Mouse (Mus musculus) forebrain, embryonic 15.5 days (tissue): ENCODE measurements around the gene Pcyt1b. TPM values are rescaled to one million over a fixed set of nuclear protein-coding genes. Genes with fewer than 3 reads are reported as not detected.

Source experiments
- ATAC-seq: fragments of 200-750 bp; cut with Nextera tagmentation; replicated peaks from 2 replicates; pipeline ENCODE4 v1.8.0; 2017; ENCODE audit warnings: mild to moderate bottlenecking, moderate TSS enrichment, moderate library complexity
- H3K27ac ChIP-seq: fragments of 300-500 bp; sonication (generic); replicated peaks from 2 replicates; pipeline ENCODE4 v1.5.1; 2015; ENCODE audit warnings: mild to moderate bottlenecking, inconsistent platforms
- H3K27me3 ChIP-seq: fragments of 300-500 bp; sonication (generic); 2 replicates; pipeline ENCODE4 v1.6.1; 2015; ENCODE audit warnings: inconsistent platforms
- H3K36me3 ChIP-seq: fragments of 300-500 bp; sonication (generic); 2 replicates; pipeline ENCODE4 v1.6.1; 2015; ENCODE audit warnings: mild to moderate bottlenecking, inconsistent platforms
- H3K4me1 ChIP-seq: fragments of 300-500 bp; sonication (generic); 2 replicates; pipeline ENCODE4 v1.6.1; 2015; ENCODE audit warnings: inconsistent platforms
- H3K4me2 ChIP-seq: fragments of 300-500 bp; sonication (generic); replicated peaks from 2 replicates; pipeline ENCODE4 v1.6.1; 2015; ENCODE audit warnings: mild to moderate bottlenecking, inconsistent platforms
- H3K4me3 ChIP-seq: fragments of 300-500 bp; sonication (generic); 2 replicates; pipeline ENCODE4 v1.5.1; 2015; ENCODE audit warnings: mild to moderate bottlenecking, inconsistent platforms
- H3K9ac ChIP-seq: fragments of 300-500 bp; sonication (generic); replicated peaks from 2 replicates; pipeline ENCODE4 v1.6.1; 2015; ENCODE audit warnings: mild to moderate bottlenecking, inconsistent platforms
- H3K9me3 ChIP-seq: fragments of 300-500 bp; sonication (generic); 2 replicates; pipeline ENCODE4 v1.6.1; 2016; ENCODE audit warnings: inconsistent platforms
- WGBS: fragments of 180-500 bp; shearing (Covaris S2); methylation state at CpG from one replicate; pipeline ENCODE4 v1.1.7; 2015; ENCODE audit warnings: mixed read lengths; 5-methylcytosine and 5-hydroxymethylcytosine counted together
- polyA plus RNA-seq: library from polyadenylated mRNA; unstranded; fragments of >200 nt; fragmentation: Nextera tagmentation; extraction: Ambion mirVana; gene quantifications from 2 replicates; pipeline ENCODE4 v1.2.1, GENCODE M21; 2015

Pcyt1b gene
- polyA plus RNA-seq, 1 experiment from 2014 or later, result 25.8 TPM

DNA sequence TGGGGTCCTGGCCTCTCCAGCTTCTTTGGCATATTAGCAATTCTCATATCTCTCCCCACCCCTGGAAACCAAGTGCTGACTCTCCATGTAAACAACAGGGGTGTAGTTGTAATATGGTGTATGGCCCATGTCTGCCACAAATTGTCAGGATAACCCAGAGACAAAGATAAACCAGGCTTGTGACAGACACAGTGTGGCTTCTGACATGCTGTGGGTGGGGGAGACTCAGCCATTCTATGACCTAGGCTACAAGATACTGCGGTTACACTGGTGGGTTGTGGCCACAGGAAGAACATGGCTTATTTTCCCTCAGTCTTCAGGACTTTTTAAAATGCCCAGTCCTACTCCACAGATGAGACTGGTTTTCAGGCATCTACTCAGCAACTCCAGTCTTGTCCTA is 94.5 kb downstream of the Pcyt1b start:
- 88% methylated on average over 1 of the region's 1 CpGs for WGBS
- H3K9me3 ChIP-seq, result no peaks in the 10 kb centered on the region

GRCm38 (mm10) chrX:93750566-93750965 is 95.9 kb downstream of the Pcyt1b start:
- Histone ChIP-seq H3K27me3 (no peaks in the 10 kb centered on the region), H3K4me3 (no peak overlapping the region)
- WGBS, result 95% methylated on average over 6 of the region's 6 CpGs

More for the DNA sequence above, 94.5 kb downstream of the Pcyt1b start:
- Histone ChIP-seq H3K4me1 (no peaks in the 10 kb centered on the region), H3K9ac (no peak overlapping the region), H3K27me3 (no peaks in the 10 kb centered on the region), H3K27ac (no peak overlapping the region), H3K36me3 (no peaks in the 10 kb centered on the region), H3K4me3 (no peak overlapping the region), H3K4me2 (no peak overlapping the region)
- ATAC-seq, result no peak

DNA sequence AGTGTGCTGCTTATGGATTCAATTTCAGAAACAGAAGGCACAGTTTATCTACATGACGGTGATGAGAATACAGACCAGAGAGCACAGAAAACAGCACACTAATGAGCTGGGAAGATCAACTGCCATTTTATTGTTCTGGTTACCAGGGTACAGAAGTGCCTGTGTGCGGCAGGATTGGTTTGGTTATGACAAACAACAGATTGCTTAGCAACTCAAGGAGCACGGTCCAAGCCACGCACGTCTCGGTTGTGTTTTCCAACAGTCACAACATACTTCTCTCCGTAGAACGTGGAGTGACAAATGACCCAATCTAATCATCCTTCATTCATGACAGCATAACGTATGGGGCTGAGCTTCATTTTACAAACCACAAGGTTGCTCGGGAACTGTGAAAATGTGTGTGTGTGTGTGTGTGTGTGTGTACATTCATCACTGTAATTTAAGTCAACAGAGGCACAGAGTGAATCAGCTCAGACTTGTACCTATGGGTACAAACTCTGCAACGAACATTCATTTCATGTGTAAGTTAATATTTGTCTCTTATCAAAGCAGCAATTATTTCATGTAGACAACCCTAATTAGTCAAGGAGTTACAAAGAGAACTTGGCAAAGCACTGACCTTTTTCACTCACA is 100.7 kb downstream of the Pcyt1b start:
- peak; percentile 70 for ATAC-seq

More at GRCm38 (mm10) chrX:93750566-93750965, 95.9 kb downstream of the Pcyt1b start:
- Histone ChIP-seq H3K9ac (no peak overlapping the region), H3K4me2 (no peak overlapping the region), H3K27ac (no peak overlapping the region), H3K36me3 (no peaks in the 10 kb centered on the region), H3K9me3 (no peaks in the 10 kb centered on the region), H3K4me1 (0 out of 2 replicates have a peak, but pooled peaks cover 4% of the 10 kb centered on the region)
- no peak for ATAC-seq

GRCm38 (mm10) chrX:93756867-93757455 is 102.3 kb downstream of the Pcyt1b start:
- Histone ChIP-seq H3K36me3 (no peaks in the 10 kb centered on the region), H3K27me3 (no peaks in the 10 kb centered on the region), H3K9me3 (no peaks in the 10 kb centered on the region), H3K4me1 (peaks cover 11% of the 10 kb centered on the region; the same call in 1 of the 2 replicates), H3K4me3 (no peak overlapping the region), H3K4me2 (no peak overlapping the region), H3K9ac (no peak overlapping the region), H3K27ac (no peak overlapping the region)
- WGBS, result 39% methylated on average over 7 of the region's 7 CpGs
- peak; percentile 72 for ATAC-seq

More for the DNA sequence above, 100.7 kb downstream of the Pcyt1b start:
- Histone ChIP-seq H3K9me3 (no peaks in the 10 kb centered on the region), H3K4me2 (no peak overlapping the region), H3K27ac (no peak overlapping the region), H3K9ac (no peak overlapping the region), H3K4me1 (peaks cover 11% of the 10 kb centered on the region; the same call in 1 of the 2 replicates), H3K4me3 (no peak overlapping the region), H3K27me3 (no peaks in the 10 kb centered on the region), H3K36me3 (no peaks in the 10 kb centered on the region)
- WGBS, result 49% methylated on average over 11 of the region's 11 CpGs

DNA sequence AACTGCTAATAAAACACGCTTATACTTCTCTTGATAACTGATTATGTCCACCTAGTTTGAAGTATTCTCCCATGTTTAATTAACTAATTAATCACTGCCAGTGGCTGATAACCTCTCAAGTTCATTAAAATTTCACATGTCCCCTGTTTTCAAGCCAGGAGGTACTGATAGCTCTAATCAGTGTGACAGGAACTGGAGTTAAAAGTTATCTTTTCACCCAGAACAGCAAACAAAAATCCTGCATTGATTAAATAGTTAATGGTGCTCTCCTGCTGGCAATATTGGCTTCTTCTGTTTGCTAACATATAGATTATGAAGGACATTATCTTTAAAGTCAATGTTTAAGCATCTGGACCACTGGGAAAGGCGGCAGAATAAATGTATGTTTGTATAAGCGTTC is 106.1 kb downstream of the Pcyt1b start:
- Histone ChIP-seq H3K9ac (no peak overlapping the region), H3K36me3 (no peaks in the 10 kb centered on the region), H3K27ac (no peak overlapping the region), H3K4me3 (no peak overlapping the region), H3K4me1 (peaks cover 7% of the 10 kb centered on the region; the same call in 1 of the 2 replicates), H3K4me2 (no peak overlapping the region), H3K27me3 (no peaks in the 10 kb centered on the region), H3K9me3 (no peaks in the 10 kb centered on the region)
- WGBS, result 88% methylated on average over 3 of the region's 3 CpGs
- no peak for ATAC-seq

DNA sequence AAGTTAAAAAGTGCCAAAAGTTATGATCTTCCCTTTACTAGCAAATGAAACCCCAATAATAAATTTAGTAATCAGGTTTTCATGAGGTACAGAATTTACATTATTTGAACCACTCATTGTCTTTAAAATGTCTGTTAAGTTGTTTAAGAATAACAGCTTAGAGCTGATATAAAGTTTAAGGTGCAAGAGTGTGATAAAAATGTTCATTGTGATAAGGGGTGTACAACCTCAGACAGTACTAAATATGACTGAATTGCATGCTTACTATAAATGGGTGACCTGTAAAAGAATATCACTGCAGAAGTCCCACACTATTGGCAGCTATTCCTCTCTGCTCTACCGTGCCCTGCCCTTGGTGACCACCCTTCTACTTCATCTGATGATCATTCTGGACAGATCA is 134.9 kb downstream of the Pcyt1b start:
- Histone ChIP-seq H3K4me1 (no peaks in the 10 kb centered on the region), H3K9ac (no peak overlapping the region), H3K4me3 (no peak overlapping the region), H3K27ac (no peak overlapping the region), H3K4me2 (no peak overlapping the region), H3K27me3 (no peaks in the 10 kb centered on the region), H3K36me3 (no peaks in the 10 kb centered on the region), H3K9me3 (no peaks in the 10 kb centered on the region)
- no peak for ATAC-seq
- WGBS, result 81% methylated on average over 1 of the region's 1 CpGs

GRCm38 (mm10) chrX:93793168-93793567 is 138.5 kb downstream of the Pcyt1b start:
- H3K4me2 ChIP-seq, result no peak overlapping the region
- H3K36me3 ChIP-seq, result no peaks in the 10 kb centered on the region
- no peaks in the 10 kb centered on the region for H3K4me1 ChIP-seq
- H3K27me3 ChIP-seq, result no peaks in the 10 kb centered on the region
- no peak overlapping the region for H3K9ac ChIP-seq
- no peaks in the 10 kb centered on the region for H3K9me3 ChIP-seq
- no peak overlapping the region for H3K27ac ChIP-seq
- no peak overlapping the region for H3K4me3 ChIP-seq
- ATAC-seq, result no peak

Other genes with a start within 250 kb of the Pcyt1b start
- 10.3 and 11.0 TPM in 2 replicates for gene Pola1, start 22.7 kb upstream of the Pcyt1b start, polyA plus RNA-seq
- gene Pdk3, start 177.3 kb downstream of the Pcyt1b start, polyA plus RNA-seq, result 29.1 and 32.5 TPM in 2 replicates